Mouse (Mus musculus) brain, embryonic 14.5 days (tissue): ENCODE data around the gene Ech1.

Experiments
- CTCF ChIP-seq: fragments of 200-500 bp; IDR thresholded peaks from 2 replicates; pipeline ENCODE4 v1.5.1; 2012; ENCODE audit warnings: inconsistent platforms, mild to moderate bottlenecking, moderate library complexity, borderline replicate concordance; ENCODE audit not compliant: insufficient read depth, insufficient read length; ENCODE audit errors: extremely low read depth
- POLR2A ChIP-seq: fragments of 200-500 bp; IDR thresholded peaks from 2 replicates; pipeline ENCODE4 v1.6.1; 2012; ENCODE audit warnings: mild to moderate bottlenecking, inconsistent platforms, borderline replicate concordance; ENCODE audit not compliant: poor library complexity, insufficient read depth, insufficient read length, severe bottlenecking; ENCODE audit errors: extremely low read depth

DNA sequence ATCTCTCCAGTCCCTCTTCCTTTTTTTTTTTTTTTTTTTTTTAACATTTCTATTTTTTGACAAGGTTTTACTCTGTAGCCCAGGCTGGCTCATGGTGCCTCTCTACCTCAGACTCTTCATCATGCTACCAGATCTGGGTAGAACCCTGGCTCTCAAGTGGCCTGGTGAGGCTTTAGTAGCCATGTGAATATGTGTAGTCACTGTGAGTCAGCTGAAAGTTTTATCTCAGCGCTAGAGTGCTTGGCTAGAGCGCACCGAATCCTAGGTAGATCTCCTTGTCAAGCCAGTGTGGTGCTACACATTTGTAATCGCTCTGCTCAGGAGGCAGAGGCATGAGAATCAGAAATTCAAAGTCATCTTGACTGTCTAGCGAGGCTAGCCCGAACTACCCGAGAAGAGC lies 52.1 kb downstream of the Ech1 start:
- TF ChIP-seq CTCF = no peak
- TF ChIP-seq POLR2A = no peak
